Comparison of ENCODE assay signal across 33 mouse cellular contexts in the genomic region with DNA sequence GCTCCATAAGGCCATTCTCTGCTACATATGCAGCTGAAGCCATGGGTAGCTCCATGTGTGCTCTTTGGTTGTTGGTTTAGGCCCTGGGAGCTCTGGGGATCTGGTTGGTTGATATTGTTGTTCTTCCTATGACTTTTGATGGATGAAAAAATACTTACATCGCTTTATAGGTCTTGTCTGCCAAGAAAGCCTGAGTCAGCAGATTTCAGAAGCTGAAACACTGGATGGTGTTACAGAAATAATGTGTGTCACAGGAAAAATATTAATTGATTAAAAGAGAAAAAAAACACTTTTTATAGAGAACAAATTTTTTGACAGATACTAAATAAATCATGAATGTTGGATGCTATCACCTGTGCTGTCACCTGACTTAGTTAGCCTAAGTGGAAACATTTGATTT.
"Had no signal": no experiment of that assay in that cellular context is flagged by ENCODE, and none has a peak within 500 bp of the region (broad histone marks: within the 10 kb centered on the region; RNA-seq: fewer than 3 reads in every experiment).

No protein-coding gene starts in this region.

- ATAC-seq: hindbrain, embryonic 16.5 days; hindbrain, postnatal 0 days; inflammation-experienced regulatory T-cells, adult 6 months; intestine, embryonic 15.5 days; intestine, embryonic 16.5 days; intestine, postnatal 0 days had no signal

- H3K27me3 ChIP-seq: heart, embryonic 13.5 days; heart, embryonic 15.5 days; hindbrain, embryonic 12.5 days; hindbrain, embryonic 13.5 days; hindbrain, embryonic 15.5 days; intestine, embryonic 15.5 days; kidney, embryonic 15.5 days had no signal

- DNase-seq: heart, postnatal 10 days; heart, postnatal 14 days; heart, postnatal 36 days; heart, postnatal 4 days; kidney, adult 11 months; kidney, adult 18-20 months; kidney, adult 2 months; kidney, adult 8-10 months; kidney, adult 9 months; kidney, postnatal 10 days; kidney, postnatal 14 days; kidney, postnatal 25 days; kidney, postnatal 36 days; kidney, postnatal 4 days; layer of hippocampus, adult 9-11 months; layer of hippocampus, postnatal 36 days had no signal

- H3K27ac ChIP-seq: heart, embryonic 13.5 days; heart, embryonic 15.5 days; hindbrain, embryonic 10.5 days; hindbrain, embryonic 12.5 days; hindbrain, embryonic 13.5 days; hindbrain, embryonic 14.5 days; hindbrain, embryonic 15.5 days; hindbrain, postnatal 0 days; intestine, embryonic 15.5 days; kidney, embryonic 15.5 days; kidney, postnatal 0 days; layer of hippocampus, adult 2 months; left cerebral cortex, adult 2 months had no signal

- H3K4me2 ChIP-seq: heart, embryonic 13.5 days; heart, embryonic 15.5 days; hindbrain, embryonic 12.5 days; hindbrain, embryonic 13.5 days; hindbrain, embryonic 14.5 days; hindbrain, embryonic 15.5 days; intestine, embryonic 15.5 days; kidney, embryonic 15.5 days had no signal

- H3K9me3 ChIP-seq: heart, embryonic 13.5 days; heart, embryonic 15.5 days; hindbrain, embryonic 10.5 days; hindbrain, embryonic 12.5 days; hindbrain, embryonic 13.5 days; hindbrain, embryonic 15.5 days; intestine, embryonic 15.5 days; kidney, embryonic 15.5 days had no signal

- H3K4me1 ChIP-seq: hindbrain, embryonic 10.5 days; hindbrain, embryonic 12.5 days; hindbrain, embryonic 15.5 days; intestine, embryonic 15.5 days; kidney, embryonic 15.5 days had no signal

- H3K9ac ChIP-seq: heart, embryonic 13.5 days; heart, embryonic 15.5 days; hindbrain, embryonic 12.5 days; hindbrain, embryonic 13.5 days; hindbrain, embryonic 14.5 days; hindbrain, embryonic 15.5 days; intestine, embryonic 15.5 days; kidney, embryonic 15.5 days had no signal

- H3K36me3 ChIP-seq: heart, embryonic 13.5 days; heart, embryonic 15.5 days; hindbrain, embryonic 10.5 days; hindbrain, embryonic 12.5 days; hindbrain, embryonic 13.5 days; hindbrain, embryonic 15.5 days; intestine, embryonic 15.5 days; kidney, embryonic 15.5 days had no signal

- H3K4me3 ChIP-seq: heart, embryonic 13.5 days; heart, embryonic 15.5 days; hindbrain, embryonic 10.5 days; hindbrain, embryonic 12.5 days; hindbrain, embryonic 13.5 days; hindbrain, embryonic 15.5 days; intestine, embryonic 15.5 days; kidney, embryonic 15.5 days; layer of hippocampus, adult 2 months; left cerebral cortex, adult 2 months had no signal
